Mouse (Mus musculus): ENCODE measurements around the gene Sept9. TPM values are rescaled to one million over a fixed set of nuclear protein-coding genes. Genes with fewer than 3 reads are reported as not detected.
A peak's percentile ranks its signal among the peaks of the same experiment; 100 is the strongest.

The Sept9 gene
- total RNA-seq (2021) = 10 to 100 TPM; 11.5 to 13.6 TPM
- long read RNA-seq, experiment 1, partial matches to known transcripts = 5 of 13 reads
- long read RNA-seq, experiment 1, other reads (novel, unspliced or antisense) = 4 of 13 reads
- long read RNA-seq, experiment 2, partial matches to known transcripts = 7 of 15 reads
- long read RNA-seq, experiment 2, other reads (novel, unspliced or antisense) = 2 of 15 reads

DNA sequence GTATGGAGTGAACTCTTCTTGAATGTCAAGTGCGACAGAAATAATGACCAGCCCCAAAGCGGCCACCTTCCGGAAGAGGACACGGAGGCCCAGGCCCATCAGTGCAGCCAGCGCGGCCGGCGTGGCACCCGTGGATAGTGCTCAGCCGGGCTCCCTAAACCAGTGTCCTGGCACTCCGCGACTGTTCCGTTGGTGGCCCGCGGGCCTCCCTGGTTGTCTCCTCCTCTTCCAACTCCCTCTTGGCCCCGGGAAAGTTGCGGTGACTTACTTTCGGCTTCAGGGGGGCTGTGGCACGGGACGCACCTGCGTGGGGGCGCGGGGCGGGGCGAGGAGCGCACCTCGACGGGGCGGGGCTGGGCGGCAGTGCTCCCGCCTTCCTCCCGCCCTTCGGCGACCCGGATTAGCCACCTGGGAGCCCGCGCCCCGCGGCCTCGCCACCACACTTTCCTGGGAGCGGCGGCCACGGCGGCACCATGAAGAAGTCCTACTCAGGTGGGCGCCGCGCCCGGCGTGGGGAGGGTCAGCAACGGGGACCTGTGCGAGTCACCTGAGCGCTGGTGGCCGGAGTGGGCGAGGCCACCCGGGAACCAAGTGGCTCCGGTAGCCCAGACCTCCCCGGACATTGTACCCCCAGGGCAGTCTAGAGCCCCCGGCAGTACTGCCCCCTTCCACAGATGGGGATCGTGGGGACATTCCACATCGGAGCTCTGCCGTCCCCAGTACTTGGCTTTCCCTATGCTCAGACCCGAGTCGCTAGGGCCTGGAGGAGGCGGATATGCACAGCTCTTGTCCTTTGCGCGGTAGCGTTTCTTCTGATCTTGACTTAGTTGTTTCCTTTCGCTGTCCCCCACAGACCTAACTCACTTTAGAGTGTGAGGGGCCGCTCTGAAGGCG lies at the start of gene Sept9:
Gene Sept9, plus strand, starts transcription at position 380 of the 894 bp plus-strand sequence.
- peak within 1 kb of the TSS; percentile 72 for H3K4me3 ChIP-seq
- intact Hi-C loops (cut with DNase I) = loop anchor here (10.0 kb wide), 1 partner anchor 305 kb away; no protein-coding TSS in a partner anchor
- no peak within 1 kb of the TSS for H3K27ac ChIP-seq
- DNase-seq = peak; percentile 32
- TF ChIP-seq CTCF (IDR thresholded peaks at IDR 0.05) = no peak

GRCm38 (mm10) chr11:117150467-117150966 lies 48.9 kb upstream of the Sept9 start:
- TF ChIP-seq CTCF (IDR thresholded peaks at IDR 0.05) = no peak
- DNase-seq = no peak
- Histone ChIP-seq H3K27ac (no peak overlapping the region), H3K4me3 (no peak overlapping the region)
- intact Hi-C loops (cut with DNase I) = no loop called here

GRCm38 (mm10) chr11:117151461-117151860 lies 48.0 kb upstream of the Sept9 start:
- intact Hi-C loops (cut with DNase I) = no loop called here
- H3K27ac ChIP-seq = no peak overlapping the region
- no peak for TF ChIP-seq CTCF (IDR thresholded peaks at IDR 0.05)

GRCm38 (mm10) chr11:117152541-117152940 lies 46.9 kb upstream of the Sept9 start:
- no peak for DNase-seq
- Histone ChIP-seq H3K27ac (no peak overlapping the region), H3K4me3 (no peak overlapping the region)
- intact Hi-C loops (cut with DNase I) = no loop called here
- TF ChIP-seq CTCF (IDR thresholded peaks at IDR 0.05) = no peak

More at GRCm38 (mm10) chr11:117151461-117151860, 48.0 kb upstream of the Sept9 start:
- no peak overlapping the region for H3K4me3 ChIP-seq
- DNase-seq = no peak

DNA sequence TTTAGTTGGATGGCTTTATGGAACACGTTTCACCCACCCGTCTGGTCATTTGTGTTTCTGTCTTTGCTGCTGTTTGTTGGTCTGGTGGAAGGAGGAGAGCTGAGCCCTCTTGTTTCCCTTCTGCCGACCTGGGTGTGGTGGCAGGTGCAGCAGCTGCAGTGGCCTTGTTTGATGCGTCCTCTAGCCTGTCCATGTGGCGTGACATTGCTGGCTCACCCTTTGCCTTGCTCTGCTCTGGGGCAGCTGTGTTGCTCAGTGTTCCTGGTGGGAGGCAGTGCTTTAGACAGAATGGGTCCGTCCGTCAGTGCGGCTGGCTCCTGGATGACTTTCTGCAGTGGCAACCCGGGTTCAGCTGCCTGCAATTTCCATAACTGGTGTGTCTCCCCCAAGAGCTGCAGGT lies 45.9 kb upstream of the Sept9 start:
- no peak overlapping the region for H3K4me3 ChIP-seq
- DNase-seq = no peak
- no peak overlapping the region for H3K27ac ChIP-seq
- TF ChIP-seq CTCF (IDR thresholded peaks at IDR 0.05) = no peak
- intact Hi-C loops (cut with DNase I) = no loop called here

DNA sequence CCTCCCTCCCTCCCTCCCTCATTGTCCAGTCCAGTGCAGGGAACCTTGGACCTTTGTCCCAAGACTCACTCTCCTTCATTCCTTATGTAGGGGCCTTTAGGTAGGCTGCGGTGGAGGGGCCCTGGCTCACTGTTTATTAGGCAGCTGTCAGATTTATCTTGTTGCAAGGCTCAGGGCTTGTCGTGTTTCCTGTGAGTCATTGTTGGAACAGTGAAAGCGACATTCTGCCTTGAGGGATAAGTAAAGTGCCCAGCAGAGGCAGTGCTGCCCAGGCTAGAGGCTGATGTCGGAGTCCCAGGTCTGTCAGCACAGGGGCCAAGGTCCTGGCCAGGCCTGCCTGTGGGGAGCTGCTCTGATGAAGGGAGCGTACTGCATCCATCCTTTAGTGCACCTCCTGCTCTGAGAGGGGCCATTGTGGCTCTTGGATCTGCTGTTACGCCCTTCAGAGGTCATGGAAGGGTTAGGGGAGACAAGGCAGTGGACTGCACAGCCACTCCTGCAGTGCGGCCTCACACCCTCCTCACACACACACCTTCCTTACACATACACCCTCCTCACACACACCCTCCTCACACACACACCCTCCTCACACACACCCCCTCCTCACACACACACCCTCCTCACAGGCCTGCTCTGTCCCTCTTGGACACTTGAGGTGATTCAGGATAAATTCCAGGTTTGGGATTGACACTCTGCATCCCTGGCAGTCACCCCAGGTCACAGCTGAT lies 45.2 kb upstream of the Sept9 start:
- Histone ChIP-seq H3K4me3 (no peak overlapping the region), H3K27ac (no peak overlapping the region)
- intact Hi-C loops (cut with DNase I) = no loop called here
- DNase-seq = no peak
- TF ChIP-seq CTCF (IDR thresholded peaks at IDR 0.05) = no peak

DNA sequence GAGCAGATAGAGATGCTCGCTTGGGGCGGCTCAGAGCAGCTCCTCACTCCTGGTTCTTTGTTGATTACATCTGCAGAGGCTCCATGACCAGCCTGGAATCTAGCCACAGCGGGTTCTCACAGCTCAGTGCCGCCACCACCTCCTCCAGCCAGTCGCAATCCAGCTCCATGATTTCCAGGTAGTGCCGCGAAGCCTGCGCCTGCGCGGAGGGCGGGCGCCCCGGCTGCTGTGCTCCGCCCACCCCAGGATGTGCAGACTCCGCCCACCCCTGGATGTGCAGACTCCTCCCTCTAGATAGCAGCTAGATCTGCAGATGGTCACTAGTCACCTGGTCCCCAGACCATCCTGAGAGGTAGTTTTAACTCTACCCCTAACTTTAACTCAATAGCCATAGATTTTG lies 42.7 kb upstream of the Sept9 start:
- Histone ChIP-seq H3K27ac (no peak overlapping the region), H3K4me3 (no peak overlapping the region)
- no peak for TF ChIP-seq CTCF (IDR thresholded peaks at IDR 0.05)
- DNase-seq = no peak
- intact Hi-C loops (cut with DNase I) = no loop called here

GRCm38 (mm10) chr11:117158343-117158742 lies 41.1 kb upstream of the Sept9 start:
- Histone ChIP-seq H3K4me3 (no peak overlapping the region), H3K27ac (no peak overlapping the region; the same call in 1 of the 2 replicates)
- no peak for TF ChIP-seq CTCF (IDR thresholded peaks at IDR 0.05)
- no peak for DNase-seq
- intact Hi-C loops (cut with DNase I) = no loop called here

DNA sequence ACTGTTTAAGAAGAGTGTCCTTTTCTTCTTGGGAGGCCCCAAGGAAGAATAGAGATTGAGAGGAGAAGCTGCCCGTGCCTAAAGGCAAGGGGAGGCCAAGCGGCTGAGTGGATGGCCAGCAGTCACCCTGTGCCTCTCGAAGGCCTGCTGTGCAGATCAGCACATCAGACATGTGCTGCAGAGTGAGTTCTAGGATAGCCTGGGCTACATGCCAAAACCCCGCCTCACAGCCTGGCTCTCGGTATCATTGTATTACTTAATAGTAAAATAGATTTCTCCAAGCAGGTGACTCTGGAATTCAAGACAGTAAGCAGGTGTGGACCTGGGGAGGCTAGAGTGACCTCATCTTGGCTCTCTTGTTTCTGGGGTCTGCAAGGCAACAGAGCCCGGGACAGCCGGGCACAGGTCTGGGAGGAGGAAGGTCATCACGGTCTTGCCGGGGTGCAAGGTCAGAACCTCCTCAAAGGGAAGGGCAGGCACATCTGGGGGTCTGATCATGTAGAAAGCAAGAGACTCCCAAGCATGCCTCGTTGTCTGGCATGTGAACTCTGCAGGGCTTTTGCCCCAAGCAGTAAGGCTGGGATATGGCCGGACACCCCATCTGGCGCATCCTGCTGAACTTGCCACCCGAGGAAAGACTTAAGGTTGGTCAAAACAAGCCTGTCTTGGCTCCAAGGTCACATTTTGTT lies 40.1 kb upstream of the Sept9 start:
- no peak for TF ChIP-seq CTCF (IDR thresholded peaks at IDR 0.05)
- intact Hi-C loops (cut with DNase I) = no loop called here
- H3K4me3 ChIP-seq = no peak overlapping the region
- peak; percentile 65 for DNase-seq
- H3K27ac ChIP-seq = peak overlapping the region; percentile 43; the same call in 1 of the 2 replicates

- intact Hi-C loops (cut with DNase I) = no loop called here
- peak; percentile 66 for DNase-seq
- Histone ChIP-seq H3K27ac (peak overlapping the region; percentile 43; the same call in 1 of the 2 replicates), H3K4me3 (no peak overlapping the region)
- TF ChIP-seq CTCF (IDR thresholded peaks at IDR 0.05) = no peak
Measured at GRCm38 (mm10) chr11:117159946-117160307, 39.5 kb upstream of the Sept9 start.

DNA sequence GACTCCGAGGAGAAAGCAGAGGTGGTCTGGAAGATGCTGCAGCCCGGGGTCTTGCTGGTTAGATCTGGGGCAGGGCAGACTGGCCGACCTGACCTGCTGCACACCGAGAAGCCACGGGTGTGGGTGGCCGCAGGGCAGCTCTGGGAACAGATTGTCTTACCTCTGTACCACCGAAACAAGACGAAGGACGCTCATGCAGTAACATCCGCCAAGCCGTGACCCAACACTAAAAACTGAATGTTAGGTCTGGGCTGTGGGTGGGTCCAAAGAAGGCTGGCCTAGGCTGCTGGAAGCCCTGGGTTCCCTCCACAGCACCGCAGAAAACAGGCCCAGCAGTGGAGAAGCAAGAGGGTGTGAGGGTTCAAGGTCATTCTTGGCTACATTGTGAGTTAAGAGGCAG lies 38.7 kb upstream of the Sept9 start:
- DNase-seq = peak; percentile 71
- no peak overlapping the region for H3K27ac ChIP-seq
- no peak overlapping the region for H3K4me3 ChIP-seq
- intact Hi-C loops (cut with DNase I) = no loop called here
- TF ChIP-seq CTCF (IDR thresholded peaks at IDR 0.05) = no peak

DNA sequence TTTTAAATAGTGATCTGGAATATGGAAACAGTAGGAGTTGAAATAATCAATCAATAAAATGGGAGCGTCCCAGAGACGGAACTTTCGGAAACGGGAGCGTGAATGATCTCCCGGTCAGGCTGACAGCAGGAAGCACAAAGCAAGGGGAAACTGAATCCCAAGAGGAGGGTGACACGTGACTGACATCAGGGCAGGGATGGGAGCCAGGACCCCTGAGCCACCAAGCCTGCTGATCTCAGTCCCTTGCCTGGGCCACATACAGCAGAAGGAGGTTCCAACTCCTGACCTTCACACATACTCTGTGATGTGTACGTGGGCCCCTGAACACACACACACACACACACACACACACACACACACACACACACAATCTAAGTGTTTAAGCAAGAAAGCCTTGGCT lies 37.9 kb upstream of the Sept9 start:
- no peak for TF ChIP-seq CTCF (IDR thresholded peaks at IDR 0.05)
- H3K27ac ChIP-seq = no peak overlapping the region
- no peak for DNase-seq
- intact Hi-C loops (cut with DNase I) = no loop called here
- H3K4me3 ChIP-seq = no peak overlapping the region
